Mouse (Mus musculus) embryonic facial prominence, embryonic 11.5 days (tissue): ENCODE data around the gene Itpripl2. TPM values are rescaled to one million over a fixed set of nuclear protein-coding genes. Genes with fewer than 3 reads are reported as not detected.

Source experiments
- ATAC-seq: fragments of 200-750 bp; cut with Nextera tagmentation; replicated peaks from 2 replicates; pipeline ENCODE4 v1.8.0; 2017; ENCODE audit warnings: low read depth; ENCODE audit not compliant: insufficient number of reproducible peaks, low FRiP score, low TSS enrichment
- DNase-seq: peaks from one replicate; pipeline ENCODE4 v3.0.0-alpha.2; 2015; ENCODE audit warnings: low spot score
- H3K27ac ChIP-seq: fragments of 300-500 bp; sonication (generic); replicated peaks from 2 replicates; pipeline ENCODE4 v1.5.1; 2014; ENCODE audit warnings: mild to moderate bottlenecking, low read depth, low read length, control low read depth
- H3K27me3 ChIP-seq: fragments of 300-500 bp; sonication (generic); 2 replicates; pipeline ENCODE4 v1.6.1; 2014; ENCODE audit warnings: mild to moderate bottlenecking, low read length, moderate library complexity, mixed read lengths; ENCODE audit not compliant: control insufficient read depth, insufficient read depth
- H3K36me3 ChIP-seq: fragments of 300-500 bp; sonication (generic); replicated peaks from 2 replicates; pipeline ENCODE4 v1.6.1; 2014; ENCODE audit warnings: low read depth, mild to moderate bottlenecking, low read length, moderate library complexity, mixed read lengths; ENCODE audit not compliant: control insufficient read depth, insufficient read depth
- H3K4me1 ChIP-seq: fragments of 300-500 bp; sonication (generic); 2 replicates; pipeline ENCODE4 v1.6.1; 2014; ENCODE audit warnings: low read length, mixed read lengths; ENCODE audit not compliant: control insufficient read depth, insufficient read depth
- H3K4me2 ChIP-seq: fragments of 300-500 bp; sonication (generic); 2 replicates; pipeline ENCODE4 v1.6.1; 2014; ENCODE audit warnings: low read depth, mild to moderate bottlenecking, control low read depth, low read length, moderate library complexity
- H3K4me3 ChIP-seq: fragments of 300-500 bp; sonication (generic); 2 replicates; pipeline ENCODE4 v1.5.1; 2014; ENCODE audit warnings: low read depth, low read length, control low read depth
- H3K9ac ChIP-seq: fragments of 300-500 bp; sonication (generic); replicated peaks from 2 replicates; pipeline ENCODE4 v1.6.1; 2014; ENCODE audit warnings: mild to moderate bottlenecking, control low read depth, low read length
- H3K9me3 ChIP-seq: fragments of 300-500 bp; sonication (generic); replicated peaks from 2 replicates; pipeline ENCODE4 v1.6.1; 2016; ENCODE audit warnings: mild to moderate bottlenecking, low read length, inconsistent platforms, mixed read lengths; ENCODE audit not compliant: control insufficient read depth
- WGBS: fragments of 180-500 bp; shearing (Covaris S2); extraction: QIAGEN DNeasy Blood & Tissue Kit; methylation state at CpG from one replicate; pipeline ENCODE4 v1.1.7; 2014; 5-methylcytosine and 5-hydroxymethylcytosine counted together
- polyA plus RNA-seq: library from polyadenylated mRNA; unstranded; fragments of >200 nt; fragmentation: Nextera tagmentation; extraction: Ambion mirVana; gene quantifications from 2 replicates; pipeline ENCODE4 v1.2.1, GENCODE M21; 2014

The Itpripl2 gene
- polyA plus RNA-seq, 1 experiment from 2014 or later: 1.8 TPM

- H3K36me3 ChIP-seq: no peaks in the 10 kb centered on the region
- no peak for DNase-seq
- H3K27ac ChIP-seq: no peak overlapping the region
These were observed 28.7 kb downstream of the Itpripl2 start for GRCm38 (mm10) chr7:118462818-118463762.

GRCm38 (mm10) chr7:118461400-118462136 lies 30.2 kb downstream of the Itpripl2 start:
- no peaks in the 10 kb centered on the region for H3K9me3 ChIP-seq
- no peaks in the 10 kb centered on the region for H3K27me3 ChIP-seq
- H3K27ac ChIP-seq: no peak overlapping the region
- no peaks in the 10 kb centered on the region for H3K4me1 ChIP-seq
- DNase-seq (no peak), ATAC-seq (no peak)
- H3K9ac ChIP-seq: no peak overlapping the region
- 53% methylated on average over 16 of the region's 16 CpGs for WGBS
- H3K4me2 ChIP-seq: no peak overlapping the region
- H3K4me3 ChIP-seq: no peak overlapping the region
- H3K36me3 ChIP-seq: no peaks in the 10 kb centered on the region

More at GRCm38 (mm10) chr7:118462818-118463762, 28.7 kb downstream of the Itpripl2 start:
- Histone ChIP-seq H3K4me2 (no peak overlapping the region), H3K4me3 (no peak overlapping the region), H3K9ac (no peak overlapping the region), H3K4me1 (no peaks in the 10 kb centered on the region), H3K27me3 (no peaks in the 10 kb centered on the region), H3K9me3 (no peaks in the 10 kb centered on the region)
- no peak for ATAC-seq
- 61% methylated on average over 11 of the region's 11 CpGs for WGBS

- Histone ChIP-seq H3K9ac (no peak overlapping the region), H3K27ac (no peak overlapping the region), H3K4me3 (no peak overlapping the region), H3K4me2 (no peak overlapping the region), H3K27me3 (no peaks in the 10 kb centered on the region), H3K36me3 (no peaks in the 10 kb centered on the region), H3K9me3 (no peaks in the 10 kb centered on the region), H3K4me1 (no peaks in the 10 kb centered on the region)
- no peak for ATAC-seq
- 69% methylated on average over 4 of the region's 4 CpGs for whole genome bisulfite sequencing
- no peak for DNase-seq
These were observed 38.1 kb downstream of the Itpripl2 start for GRCm38 (mm10) chr7:118453722-118454121.

GRCm38 (mm10) chr7:118452940-118453339 lies 38.8 kb downstream of the Itpripl2 start:
- Histone ChIP-seq H3K4me3 (no peak overlapping the region), H3K4me1 (peaks cover 4% of the 10 kb centered on the region; the same call in 1 of the 2 replicates), H3K36me3 (no peaks in the 10 kb centered on the region), H3K9ac (no peak overlapping the region), H3K4me2 (no peak overlapping the region), H3K27me3 (peaks cover 3% of the 10 kb centered on the region; the same call in 1 of the 2 replicates), H3K27ac (no peak overlapping the region), H3K9me3 (no peaks in the 10 kb centered on the region)
- 40% methylated on average over 2 of the region's 2 CpGs for WGBS
- no peak for DNase-seq
- ATAC-seq: no peak

GRCm38 (mm10) chr7:118448134-118448967 lies 43.4 kb downstream of the Itpripl2 start, which contains the start of gene Syt17:
TSS of gene Syt17 (minus strand) at chr7:118448222.
- H3K27me3 ChIP-seq: peaks cover 5% of the 10 kb centered on the region; the same call in 1 of the 2 replicates

GRCm38 (mm10) chr7:118447291-118448133 lies 44.3 kb downstream of the Itpripl2 start:
- H3K9me3 ChIP-seq: no peaks in the 10 kb centered on the region
- peak overlapping the region; percentile 59 for H3K9ac ChIP-seq
- peaks cover 13% of the 10 kb centered on the region for H3K4me1 ChIP-seq
- WGBS: under 1% methylated on average over 64 of the region's 65 CpGs
- H3K27ac ChIP-seq: no peak overlapping the region
- DNase-seq (peak; percentile 57), ATAC-seq (peak; percentile 41)
- peak overlapping the region; percentile 60 for H3K4me3 ChIP-seq
- no peaks in the 10 kb centered on the region for H3K36me3 ChIP-seq
- H3K4me2 ChIP-seq: peak overlapping the region; percentile 98
- H3K27me3 ChIP-seq: peaks cover 5% of the 10 kb centered on the region; the same call in 1 of the 2 replicates

More at GRCm38 (mm10) chr7:118448134-118448967, 43.4 kb downstream of the Itpripl2 start, which contains the start of gene Syt17:
- H3K27ac ChIP-seq: no peak within 1 kb of the TSS
- under 1% methylated on average over 54 of the region's 58 CpGs for WGBS
- H3K9ac ChIP-seq: peak within 1 kb of the TSS; percentile 59
- DNase-seq: peak; percentile 80
- H3K4me2 ChIP-seq: peak within 1 kb of the TSS; percentile 98
- H3K9me3 ChIP-seq: no peaks in the 10 kb centered on the region
- ATAC-seq: peak; percentile 72
- H3K4me3 ChIP-seq: peak within 1 kb of the TSS; percentile 60
- H3K36me3 ChIP-seq: no peaks in the 10 kb centered on the region
- peaks cover 12% of the 10 kb centered on the region for H3K4me1 ChIP-seq
